Mouse (Mus musculus) forebrain, embryonic 16.5 days (tissue): ENCODE measurements around the gene Dda1. TPM values are rescaled to one million over a fixed set of nuclear protein-coding genes. Genes with fewer than 3 reads are reported as not detected.
"Not testable (repeated sequence)": the region's sequence is repeated elsewhere in the genome, so short reads cannot be mapped to it uniquely, and the experiment has no call there.

ENCODE experiments used
- ATAC-seq: fragments of 200-750 bp; cut with Nextera tagmentation; 2 replicates; pipeline ENCODE4 v1.8.0; 2017; ENCODE audit warnings: mild to moderate bottlenecking, moderate library complexity
- H3K27ac ChIP-seq: fragments of 300-500 bp; sonication (generic); 2 replicates; pipeline ENCODE4 v1.5.1; 2014; ENCODE audit warnings: low read length, control low read depth
- H3K27me3 ChIP-seq: fragments of 300-500 bp; sonication (generic); replicated peaks from 2 replicates; pipeline ENCODE4 v1.6.1; 2014; ENCODE audit warnings: low read length; ENCODE audit not compliant: control insufficient read depth, insufficient read depth
- H3K36me3 ChIP-seq: fragments of 300-500 bp; sonication (generic); 2 replicates; pipeline ENCODE4 v1.6.1; 2014; ENCODE audit not compliant: control insufficient read depth, insufficient read depth
- H3K4me1 ChIP-seq: fragments of 300-500 bp; sonication (generic); replicated peaks from 2 replicates; pipeline ENCODE4 v1.6.1; 2014; ENCODE audit warnings: low read length; ENCODE audit not compliant: control insufficient read depth, insufficient read depth
- H3K4me2 ChIP-seq: fragments of 300-500 bp; sonication (generic); 2 replicates; pipeline ENCODE4 v1.6.1; 2014; ENCODE audit warnings: mild to moderate bottlenecking, low read length, control low read depth
- H3K4me3 ChIP-seq: fragments of 300-500 bp; sonication (generic); replicated peaks from 2 replicates; pipeline ENCODE4 v1.5.1; 2014; ENCODE audit warnings: mild to moderate bottlenecking, low read length, control low read depth
- H3K9ac ChIP-seq: fragments of 300-500 bp; sonication (generic); replicated peaks from 2 replicates; pipeline ENCODE4 v1.6.1; 2014; ENCODE audit warnings: low read depth, low read length, control low read depth
- H3K9me3 ChIP-seq: fragments of 300-500 bp; sonication (generic); 2 replicates; pipeline ENCODE4 v1.6.1; 2016; ENCODE audit warnings: low read length; ENCODE audit not compliant: control insufficient read depth
- WGBS: fragments of 180-500 bp; shearing (Covaris S2); extraction: QIAGEN DNeasy Blood & Tissue Kit; methylation state at CpG from one replicate; pipeline ENCODE4 v1.1.7; 2014; 5-methylcytosine and 5-hydroxymethylcytosine counted together
- polyA plus RNA-seq: library from polyadenylated mRNA; unstranded; fragments of >200 nt; fragmentation: Nextera tagmentation; extraction: Ambion mirVana; gene quantifications from 2 replicates; pipeline ENCODE4 v1.2.1, GENCODE M21; 2015

Gene Dda1
- polyA plus RNA-seq, 1 experiment from 2014 or later, result 236 TPM

- ATAC-seq, result no peak
- no peak overlapping the region for H3K27ac ChIP-seq
- H3K4me1 ChIP-seq, result no peaks in the 10 kb centered on the region
- H3K9ac ChIP-seq, result no peak overlapping the region
- H3K4me2 ChIP-seq, result no peak overlapping the region
- no peaks in the 10 kb centered on the region for H3K36me3 ChIP-seq
- 0 out of 2 replicates have a peak, but pooled peaks cover 6% of the 10 kb centered on the region for H3K27me3 ChIP-seq
- 79% methylated on average over 5 of the region's 5 CpGs for WGBS
- no peak overlapping the region for H3K4me3 ChIP-seq
- H3K9me3 ChIP-seq, result no peaks in the 10 kb centered on the region
Measured at GRCm38 (mm10) chr8:71515043-71515442, 46.0 kb downstream of the Dda1 start.

GRCm38 (mm10) chr8:71516786-71517185 is 47.8 kb downstream of the Dda1 start:
- no peak overlapping the region for H3K4me2 ChIP-seq
- H3K9ac ChIP-seq, result no peak overlapping the region
- no peaks in the 10 kb centered on the region for H3K36me3 ChIP-seq
- peaks cover 3% of the 10 kb centered on the region; the same call in 1 of the 2 replicates for H3K4me1 ChIP-seq
- WGBS, result 38% methylated on average over 6 of the region's 6 CpGs
- H3K27ac ChIP-seq, result no peak overlapping the region
- H3K27me3 ChIP-seq, result 0 out of 2 replicates have a peak, but pooled peaks cover 4% of the 10 kb centered on the region
- no peaks in the 10 kb centered on the region for H3K9me3 ChIP-seq
- H3K4me3 ChIP-seq, result no peak overlapping the region
- ATAC-seq, result no peak

GRCm38 (mm10) chr8:71519037-71519825 is 50.2 kb downstream of the Dda1 start:
- not testable (repeated sequence) for H3K9me3 ChIP-seq, H3K27me3 ChIP-seq, H3K4me1 ChIP-seq, H3K9ac ChIP-seq, H3K27ac ChIP-seq, H3K4me3 ChIP-seq, H3K4me2 ChIP-seq, H3K36me3 ChIP-seq
- 39% methylated on average over 9 of the region's 10 CpGs for WGBS
- ATAC-seq, result 0 out of 2 replicates have a peak, but pooled peaks have one; percentile 39

- H3K4me2 ChIP-seq, result peak overlapping the region; percentile 22; the same call in 1 of the 2 replicates
- 3% methylated on average over 17 of the region's 17 CpGs for WGBS
Measured at GRCm38 (mm10) chr8:71521634-71522033, 52.6 kb downstream of the Dda1 start.

GRCm38 (mm10) chr8:71525226-71526050 is 56.4 kb downstream of the Dda1 start, which contains the start of gene Ccdc194:
Gene Ccdc194 (minus strand): TSS chr8:71525711.
- ATAC-seq, result no peak
- no peak within 1 kb of the TSS for H3K27ac ChIP-seq
- H3K9ac ChIP-seq, result no peak within 1 kb of the TSS
- H3K36me3 ChIP-seq, result no peaks in the 10 kb centered on the region
- peaks cover 20% of the 10 kb centered on the region for H3K27me3 ChIP-seq
- WGBS, result 5% methylated on average over 46 of the region's 46 CpGs
- H3K4me2 ChIP-seq, result no peak within 1 kb of the TSS
- H3K4me1 ChIP-seq, result peaks cover 7% of the 10 kb centered on the region; the same call in 1 of the 2 replicates
- H3K9me3 ChIP-seq, result no peaks in the 10 kb centered on the region
- no peak within 1 kb of the TSS for H3K4me3 ChIP-seq

More at GRCm38 (mm10) chr8:71521634-71522033, 52.6 kb downstream of the Dda1 start:
- Histone ChIP-seq H3K27ac (no peak overlapping the region), H3K4me1 (peaks cover 7% of the 10 kb centered on the region; the same call in 1 of the 2 replicates), H3K4me3 (no peak overlapping the region), H3K36me3 (no peaks in the 10 kb centered on the region), H3K9me3 (no peaks in the 10 kb centered on the region), H3K27me3 (peaks cover 22% of the 10 kb centered on the region), H3K9ac (no peak overlapping the region)
- peak; percentile 76 for ATAC-seq

Other genes starting within 250 kb of the Dda1 start
- gene Myo9b, start 196.5 kb upstream of the Dda1 start, polyA plus RNA-seq, result 19.8 and 23.9 TPM in 2 replicates
- gene Haus8, start 196.3 kb upstream of the Dda1 start, polyA plus RNA-seq, result 53.2 and 56.0 TPM in 2 replicates
- 100 and 115 TPM in 2 replicates for gene Use1, start 102.4 kb upstream of the Dda1 start, polyA plus RNA-seq
- 7.8 and 8.0 TPM in 2 replicates for gene Ocel1, start 97.9 kb upstream of the Dda1 start, polyA plus RNA-seq
- gene Nr2f6, start 87.2 kb upstream of the Dda1 start, polyA plus RNA-seq, result 11.8 and 13.2 TPM in 2 replicates
- 6.1 and 6.9 TPM in 2 replicates for gene Ushbp1, start 73.4 kb upstream of the Dda1 start, polyA plus RNA-seq
- gene Babam1, start 72.3 kb upstream of the Dda1 start, polyA plus RNA-seq, result 103 and 105 TPM in 2 replicates
- 12.3 and 18.9 TPM in 2 replicates for gene Ankle1, start 63.2 kb upstream of the Dda1 start, polyA plus RNA-seq
- gene Abhd8, start 5.5 kb upstream of the Dda1 start, polyA plus RNA-seq, result 113 and 127 TPM in 2 replicates
- 173 and 178 TPM in 2 replicates for gene Mrpl34, start 4.2 kb upstream of the Dda1 start, polyA plus RNA-seq
- gene Ano8, start 16.8 kb downstream of the Dda1 start, polyA plus RNA-seq, result 4.1 and 4.4 TPM in 2 replicates
- gene Gtpbp3, start 18.9 kb downstream of the Dda1 start, polyA plus RNA-seq, result 12.1 and 12.6 TPM in 2 replicates
- gene Plvap, start 42.6 kb downstream of the Dda1 start, polyA plus RNA-seq, result 3.5 and 4.4 TPM in 2 replicates
- gene Ccdc194, start 56.5 kb downstream of the Dda1 start, polyA plus RNA-seq, result 0.26 TPM in 1 of 2 replicates, not detected in the other
- 4.7 and 7.5 TPM in 2 replicates for gene Bst2, start 68.3 kb downstream of the Dda1 start, polyA plus RNA-seq
- gene Mvb12a, start 73.7 kb downstream of the Dda1 start, polyA plus RNA-seq, result 52.8 and 65.3 TPM in 2 replicates
- gene Tmem221, start 89.7 kb downstream of the Dda1 start, polyA plus RNA-seq, result 0.15 and 0.16 TPM in 2 replicates
- gene Nxnl1, start 97.4 kb downstream of the Dda1 start, polyA plus RNA-seq, result not detected in 2 replicates
- 74.6 and 75.9 TPM in 2 replicates for gene Slc27a1, start 99.7 kb downstream of the Dda1 start, polyA plus RNA-seq
- gene Pgls, start 123.0 kb downstream of the Dda1 start, polyA plus RNA-seq, result 167 and 189 TPM in 2 replicates
- gene Fam129c, start 128.4 kb downstream of the Dda1 start, polyA plus RNA-seq, result 6.2 and 8.4 TPM in 2 replicates
- gene Colgalt1, start 141.8 kb downstream of the Dda1 start, polyA plus RNA-seq, result 60.4 and 63.6 TPM in 2 replicates
- gene Unc13a, start 202.6 kb downstream of the Dda1 start, polyA plus RNA-seq, result 23.1 and 33.6 TPM in 2 replicates
- 3.4 and 4.1 TPM in 2 replicates for gene Jak3, start 207.1 kb downstream of the Dda1 start, polyA plus RNA-seq
- not detected in 2 replicates for gene Insl3, start 220.0 kb downstream of the Dda1 start, polyA plus RNA-seq
- gene B3gnt3, start 232.6 kb downstream of the Dda1 start, polyA plus RNA-seq, result 0.58 and 0.68 TPM in 2 replicates